Mouse (Mus musculus): ENCODE data around the gene Foxn2. TPM values are rescaled to one million over a fixed set of nuclear protein-coding genes. Genes with fewer than 3 reads are reported as not detected.
A peak's percentile ranks its signal among the peaks of the same experiment; 100 is the strongest.

Gene Foxn2
- 8.1 and 8.6 TPM in 2 replicates for polyA plus RNA-seq (2014; fragmentation: Nextera tagmentation; extraction: Ambion mirVana)

- Histone ChIP-seq H3K9ac (replicated peaks; ENCODE audit: low read depth, low read length) (peak within 1 kb of the TSS; percentile 78), H3K27ac (ENCODE audit: low read depth, low read length) (peak within 1 kb of the TSS; percentile 85), H3K4me2 (ENCODE audit: low read depth, low read length) (peak within 1 kb of the TSS; percentile 84), H3K9me3 (ENCODE audit: control insufficient read depth, low read length) (no peaks in the 10 kb centered on the region), H3K36me3 (ENCODE audit: control insufficient read depth, insufficient read depth, low read length) (no peaks in the 10 kb centered on the region), H3K4me3 (ENCODE audit: low read depth, low read length) (peak within 1 kb of the TSS; percentile 92), H3K27me3 (ENCODE audit: control insufficient read depth, insufficient read depth, low read length) (no peaks in the 10 kb centered on the region; the same call in 1 of the 2 replicates), H3K4me1 (ENCODE audit: control insufficient read depth, insufficient read depth, low read length) (0 out of 2 replicates have a peak, but pooled peaks cover 3% of the 10 kb centered on the region)
- WGBS: under 1% methylated on average over 68 of the region's 93 CpGs
- ATAC-seq (ENCODE audit: low read depth): peak; percentile 92
These were observed at the start of gene Foxn2 for GRCm38 (mm10) chr17:88440285-88441000. TSS of gene Foxn2 (plus strand) at chr17:88440711.

- Histone ChIP-seq H3K9ac (replicated peaks; ENCODE audit: low read depth, low read length) (no peak overlapping the region), H3K27ac (ENCODE audit: low read depth, low read length) (no peak overlapping the region), H3K4me1 (ENCODE audit: control insufficient read depth, insufficient read depth, low read length) (0 out of 2 replicates have a peak, but pooled peaks cover 5% of the 10 kb centered on the region), H3K36me3 (ENCODE audit: control insufficient read depth, insufficient read depth, low read length) (no peaks in the 10 kb centered on the region), H3K9me3 (ENCODE audit: control insufficient read depth, low read length) (no peaks in the 10 kb centered on the region), H3K27me3 (ENCODE audit: control insufficient read depth, insufficient read depth, low read length) (no peaks in the 10 kb centered on the region), H3K4me3 (ENCODE audit: low read depth, low read length) (no peak overlapping the region), H3K4me2 (ENCODE audit: low read depth, low read length) (no peak overlapping the region)
- WGBS: 86% methylated on average over 6 of the region's 6 CpGs
- ATAC-seq (ENCODE audit: low read depth): no peak
These were observed 43.0 kb upstream of the Foxn2 start for GRCm38 (mm10) chr17:88397501-88397900.

- no peaks in the 10 kb centered on the region for H3K9me3 ChIP-seq (ENCODE audit: control insufficient read depth, low read length)
- 0 out of 2 replicates have a peak, but pooled peaks cover under 1% of the 10 kb centered on the region for H3K27me3 ChIP-seq (ENCODE audit: control insufficient read depth, insufficient read depth, low read length)
- H3K4me1 ChIP-seq (ENCODE audit: control insufficient read depth, insufficient read depth, low read length): 0 out of 2 replicates have a peak, but pooled peaks cover 5% of the 10 kb centered on the region
- 92% methylated on average over 6 of the region's 6 CpGs for WGBS
- ATAC-seq (ENCODE audit: low read depth): no peak
- H3K36me3 ChIP-seq (ENCODE audit: control insufficient read depth, insufficient read depth, low read length): no peaks in the 10 kb centered on the region
- H3K4me2 ChIP-seq (ENCODE audit: low read depth, low read length): no peak overlapping the region
- no peak overlapping the region for H3K9ac ChIP-seq (replicated peaks; ENCODE audit: low read depth, low read length)
- no peak overlapping the region for H3K4me3 ChIP-seq (ENCODE audit: low read depth, low read length)
- no peak overlapping the region for H3K27ac ChIP-seq (ENCODE audit: low read depth, low read length)
These were observed 42.4 kb upstream of the Foxn2 start for GRCm38 (mm10) chr17:88398090-88398489.

GRCm38 (mm10) chr17:88398854-88399253 lies 41.7 kb upstream of the Foxn2 start:
- Histone ChIP-seq H3K27me3 (ENCODE audit: control insufficient read depth, insufficient read depth, low read length) (0 out of 2 replicates have a peak, but pooled peaks cover 2% of the 10 kb centered on the region), H3K9ac (replicated peaks; ENCODE audit: low read depth, low read length) (no peak overlapping the region)

GRCm38 (mm10) chr17:88400122-88400521 lies 40.4 kb upstream of the Foxn2 start:
- no peak overlapping the region for H3K9ac ChIP-seq (replicated peaks; ENCODE audit: low read depth, low read length)
- WGBS: 13% methylated on average over 6 of the region's 6 CpGs
- H3K4me3 ChIP-seq (ENCODE audit: low read depth, low read length): no peak overlapping the region
- H3K9me3 ChIP-seq (ENCODE audit: control insufficient read depth, low read length): no peaks in the 10 kb centered on the region
- no peak overlapping the region for H3K27ac ChIP-seq (ENCODE audit: low read depth, low read length)
- ATAC-seq (ENCODE audit: low read depth): peak; percentile 39; the same call in 1 of the 2 replicates
- 0 out of 2 replicates have a peak, but pooled peaks cover 2% of the 10 kb centered on the region for H3K27me3 ChIP-seq (ENCODE audit: control insufficient read depth, insufficient read depth, low read length)
- H3K4me1 ChIP-seq (ENCODE audit: control insufficient read depth, insufficient read depth, low read length): peaks cover 12% of the 10 kb centered on the region; the same call in 1 of the 2 replicates
- H3K36me3 ChIP-seq (ENCODE audit: control insufficient read depth, insufficient read depth, low read length): no peaks in the 10 kb centered on the region
- H3K4me2 ChIP-seq (ENCODE audit: low read depth, low read length): no peak overlapping the region

More at GRCm38 (mm10) chr17:88398854-88399253, 41.7 kb upstream of the Foxn2 start:
- Histone ChIP-seq H3K9me3 (ENCODE audit: control insufficient read depth, low read length) (no peaks in the 10 kb centered on the region), H3K4me1 (ENCODE audit: control insufficient read depth, insufficient read depth, low read length) (0 out of 2 replicates have a peak, but pooled peaks cover 5% of the 10 kb centered on the region), H3K27ac (ENCODE audit: low read depth, low read length) (no peak overlapping the region), H3K4me3 (ENCODE audit: low read depth, low read length) (no peak overlapping the region), H3K36me3 (ENCODE audit: control insufficient read depth, insufficient read depth, low read length) (no peaks in the 10 kb centered on the region), H3K4me2 (ENCODE audit: low read depth, low read length) (no peak overlapping the region)
- 73% methylated on average over 4 of the region's 4 CpGs for WGBS
- no peak for ATAC-seq (ENCODE audit: low read depth)

GRCm38 (mm10) chr17:88400702-88401475 lies 39.6 kb upstream of the Foxn2 start:
- Histone ChIP-seq H3K27me3 (ENCODE audit: control insufficient read depth, insufficient read depth, low read length) (0 out of 2 replicates have a peak, but pooled peaks cover 2% of the 10 kb centered on the region), H3K27ac (ENCODE audit: low read depth, low read length) (no peak overlapping the region; the same call in 1 of the 2 replicates), H3K9ac (replicated peaks; ENCODE audit: low read depth, low read length) (no peak overlapping the region), H3K9me3 (ENCODE audit: control insufficient read depth, low read length) (no peaks in the 10 kb centered on the region), H3K4me1 (ENCODE audit: control insufficient read depth, insufficient read depth, low read length) (peaks cover 12% of the 10 kb centered on the region; the same call in 1 of the 2 replicates), H3K4me3 (ENCODE audit: low read depth, low read length) (no peak overlapping the region), H3K36me3 (ENCODE audit: control insufficient read depth, insufficient read depth, low read length) (no peaks in the 10 kb centered on the region), H3K4me2 (ENCODE audit: low read depth, low read length) (no peak overlapping the region)
- ATAC-seq (ENCODE audit: low read depth): no peak
- WGBS: 51% methylated on average over 15 of the region's 15 CpGs

- Histone ChIP-seq H3K4me2 (ENCODE audit: low read depth, low read length) (no peak overlapping the region), H3K9ac (replicated peaks; ENCODE audit: low read depth, low read length) (no peak overlapping the region), H3K36me3 (ENCODE audit: control insufficient read depth, insufficient read depth, low read length) (no peaks in the 10 kb centered on the region), H3K27ac (ENCODE audit: low read depth, low read length) (no peak overlapping the region), H3K27me3 (ENCODE audit: control insufficient read depth, insufficient read depth, low read length) (0 out of 2 replicates have a peak, but pooled peaks cover 2% of the 10 kb centered on the region), H3K4me1 (ENCODE audit: control insufficient read depth, insufficient read depth, low read length) (peaks cover 12% of the 10 kb centered on the region; the same call in 1 of the 2 replicates), H3K9me3 (ENCODE audit: control insufficient read depth, low read length) (no peaks in the 10 kb centered on the region), H3K4me3 (ENCODE audit: low read depth, low read length) (no peak overlapping the region)
- no peak for ATAC-seq (ENCODE audit: low read depth)
- 91% methylated on average over 6 of the region's 6 CpGs for WGBS
These were observed 37.2 kb upstream of the Foxn2 start for GRCm38 (mm10) chr17:88403269-88403668.

GRCm38 (mm10) chr17:88404471-88404870 lies 36.0 kb upstream of the Foxn2 start:
- no peak for ATAC-seq (ENCODE audit: low read depth)
- peaks cover 12% of the 10 kb centered on the region; the same call in 1 of the 2 replicates for H3K4me1 ChIP-seq (ENCODE audit: control insufficient read depth, insufficient read depth, low read length)
- H3K9me3 ChIP-seq (ENCODE audit: control insufficient read depth, low read length): no peaks in the 10 kb centered on the region
- 0 out of 2 replicates have a peak, but pooled peaks cover 2% of the 10 kb centered on the region for H3K27me3 ChIP-seq (ENCODE audit: control insufficient read depth, insufficient read depth, low read length)
- no peak overlapping the region for H3K4me3 ChIP-seq (ENCODE audit: low read depth, low read length)
- WGBS: 2% methylated on average over 6 of the region's 6 CpGs
- no peak overlapping the region for H3K9ac ChIP-seq (replicated peaks; ENCODE audit: low read depth, low read length)
- no peak overlapping the region for H3K27ac ChIP-seq (ENCODE audit: low read depth, low read length)
- no peaks in the 10 kb centered on the region for H3K36me3 ChIP-seq (ENCODE audit: control insufficient read depth, insufficient read depth, low read length)
- peak overlapping the region; percentile 27 for H3K4me2 ChIP-seq (ENCODE audit: low read depth, low read length)
